Mouse (Mus musculus) MEL (cell line): ENCODE data around the gene Lrrtm3. TPM values are rescaled to one million over a fixed set of nuclear protein-coding genes. Genes with fewer than 3 reads are reported as not detected.

Source experiments
- DNase-seq: peaks from one replicate; pipeline ENCODE4 v3.0.0; 2011; ENCODE audit warnings: low read depth, low spot score
- H3K27ac ChIP-seq: 2 replicates; pipeline ENCODE4 v1.5.1; 2012; ENCODE audit warnings: low read depth, mild to moderate bottlenecking, control low read depth, low read length, moderate library complexity; ENCODE audit not compliant: control insufficient read depth
- H3K27me3 ChIP-seq, 2 experiments: fragments of 150-350 bp in 1 of 2; sonication (generic) in 1 of 2; 2 replicates each; pipeline ENCODE4 v1.6.1; 2012; ENCODE audit warnings: low read length in 2 of 2, mild to moderate bottlenecking in 2 of 2, improper control_type of control experiment in 1 of 2, moderate library complexity in 1 of 2; ENCODE audit not compliant: insufficient read depth in 2 of 2, control insufficient read depth in 1 of 2
- H3K36me3 ChIP-seq, 2 experiments: 2 replicates each; pipeline ENCODE4 v1.6.1; 2012 to 2014; ENCODE audit warnings: low read length in 2 of 2, improper control_type of control experiment in 1 of 2, inconsistent platforms in 1 of 2, mild to moderate bottlenecking in 1 of 2; ENCODE audit not compliant: insufficient read depth in 2 of 2, control insufficient read depth in 1 of 2
- H3K4me1 ChIP-seq, 2 experiments: fragments of 150-350 bp in 1 of 2; sonication (generic) in 1 of 2; 2 replicates each; pipeline ENCODE4 v1.6.1; 2012; ENCODE audit warnings: low read length in 2 of 2, improper control_type of control experiment in 1 of 2, mild to moderate bottlenecking in 1 of 2; ENCODE audit not compliant: insufficient read depth in 2 of 2, control insufficient read depth in 1 of 2
- H3K4me3 ChIP-seq, 2 experiments: fragments of 150-350 bp in 1 of 2; sonication (generic) in 1 of 2; 2 replicates each; pipeline ENCODE4 v1.5.1; 2012; ENCODE audit warnings: low read depth in 2 of 2, low read length in 2 of 2, mild to moderate bottlenecking in 2 of 2, moderate library complexity in 2 of 2, control low read depth in 1 of 2, improper control_type of control experiment in 1 of 2; ENCODE audit not compliant: control insufficient read depth in 1 of 2, insufficient read depth in 1 of 2
- H3K79me2 ChIP-seq: 2 replicates; pipeline ENCODE4 v1.6.1; 2012; ENCODE audit warnings: mild to moderate bottlenecking, low read length, moderate library complexity; ENCODE audit not compliant: control insufficient read depth, poor library complexity, insufficient read depth
- H3K9ac ChIP-seq: 2 replicates; pipeline ENCODE4 v1.6.1; 2012; ENCODE audit warnings: low read depth, mild to moderate bottlenecking, control low read depth, low read length, moderate library complexity; ENCODE audit not compliant: control insufficient read depth, poor library complexity, severe bottlenecking
- H3K9me3 ChIP-seq: fragments of 150-350 bp; sonication (generic); replicated peaks from 2 replicates; pipeline ENCODE4 v1.6.1; 2012; ENCODE audit warnings: mild to moderate bottlenecking, low read length, improper control_type of control experiment, moderate library complexity; ENCODE audit not compliant: insufficient read depth
- BHLHE40 ChIP-seq: IDR thresholded peaks from 2 replicates; pipeline ENCODE4 v1.6.1; 2012; ENCODE audit warnings: low read depth, mild to moderate bottlenecking, inconsistent platforms, low read length, improper control_type of control experiment, borderline replicate concordance
- CHD2 ChIP-seq: IDR thresholded peaks from 2 replicates; pipeline ENCODE4 v1.6.1; 2011; ENCODE audit warnings: low read length, improper control_type of control experiment
- E2F4 ChIP-seq: IDR thresholded peaks from 2 replicates; pipeline ENCODE4 v1.6.1; 2011; ENCODE audit warnings: low read depth, low read length, improper control_type of control experiment, borderline replicate concordance
- ELF1 ChIP-seq: IDR thresholded peaks from 2 replicates; pipeline ENCODE4 v1.6.1; 2014; ENCODE audit warnings: low read depth, mild to moderate bottlenecking, inconsistent platforms, low read length, improper control_type of control experiment, moderate library complexity
- EP300 ChIP-seq, 2 experiments: IDR thresholded peaks; 2 replicates each; pipeline ENCODE4 v1.6.1; 2011; ENCODE audit warnings: improper control_type of control experiment in 2 of 2, low read length in 2 of 2, low read depth in 1 of 2, mild to moderate bottlenecking in 1 of 2
- ETS1 ChIP-seq: IDR thresholded peaks from 2 replicates; pipeline ENCODE4 v1.6.1; 2012; ENCODE audit warnings: low read depth, mild to moderate bottlenecking, inconsistent platforms, low read length, improper control_type of control experiment, moderate library complexity
- GABPA ChIP-seq: IDR thresholded peaks from 2 replicates; pipeline ENCODE4 v1.6.1; 2012; ENCODE audit warnings: low read depth, mild to moderate bottlenecking, inconsistent platforms, low read length, improper control_type of control experiment, moderate library complexity
- JUND ChIP-seq: IDR thresholded peaks from 2 replicates; pipeline ENCODE4 v1.6.1; 2011; ENCODE audit warnings: low read depth, mild to moderate bottlenecking, improper control_type of control experiment, low read length
- MAZ ChIP-seq: IDR thresholded peaks from 2 replicates; pipeline ENCODE4 v1.6.1; 2012; ENCODE audit warnings: low read depth, mild to moderate bottlenecking, inconsistent platforms, low read length, improper control_type of control experiment
- MEF2A ChIP-seq: IDR thresholded peaks from 2 replicates; pipeline ENCODE4 v1.6.1; 2014; ENCODE audit warnings: low read depth, mild to moderate bottlenecking, inconsistent platforms, low read length, improper control_type of control experiment; ENCODE audit not compliant: poor library complexity, insufficient replicate concordance, severe bottlenecking; ENCODE audit errors: extremely low read depth
- MYB ChIP-seq: IDR thresholded peaks from 2 replicates; pipeline ENCODE4 v1.6.1; 2011; ENCODE audit warnings: mild to moderate bottlenecking, low read depth, low read length, improper control_type of control experiment
- RCOR1 ChIP-seq: IDR thresholded peaks from 2 replicates; pipeline ENCODE4 v1.6.1; 2012; ENCODE audit warnings: low read depth, mild to moderate bottlenecking, inconsistent platforms, low read length, improper control_type of control experiment
- SMC3 ChIP-seq: IDR thresholded peaks from 2 replicates; pipeline ENCODE4 v1.6.1; 2011; ENCODE audit warnings: low read depth, low read length, improper control_type of control experiment
- TAL1 ChIP-seq: IDR thresholded peaks from 2 replicates; pipeline ENCODE4 v1.6.1; 2012; ENCODE audit warnings: mild to moderate bottlenecking, inconsistent platforms, low read length, moderate library complexity, mixed read lengths
- TBP ChIP-seq: IDR thresholded peaks from 2 replicates; pipeline ENCODE4 v1.8.0; 2011; ENCODE audit warnings: low read depth, low read length, improper control_type of control experiment
- TCF12 ChIP-seq: IDR thresholded peaks from 2 replicates; pipeline ENCODE4 v1.6.1; 2014; ENCODE audit warnings: low read depth, mild to moderate bottlenecking, inconsistent platforms, low read length, improper control_type of control experiment, moderate library complexity
- USF1 ChIP-seq: IDR thresholded peaks from 2 replicates; pipeline ENCODE4 v1.6.1; 2014; ENCODE audit warnings: low read depth, mild to moderate bottlenecking, inconsistent platforms, low read length, improper control_type of control experiment, moderate library complexity
- ZC3H11A ChIP-seq: IDR thresholded peaks from 2 replicates; pipeline ENCODE4 v1.6.1; 2012; ENCODE audit warnings: low read depth, mild to moderate bottlenecking, inconsistent platforms, low read length, improper control_type of control experiment
- ZMIZ1 ChIP-seq: IDR thresholded peaks from 2 replicates; pipeline ENCODE4 v1.6.1; 2012; ENCODE audit warnings: low read depth, mild to moderate bottlenecking, inconsistent platforms, low read length, improper control_type of control experiment, moderate library complexity
- ZNF384 ChIP-seq: IDR thresholded peaks from 2 replicates; pipeline ENCODE4 v1.6.1; 2012; ENCODE audit warnings: low read depth, mild to moderate bottlenecking, inconsistent platforms, low read length, improper control_type of control experiment
- polyA plus RNA-seq, 2 experiments: library from polyadenylated mRNA; stranded (reverse) in 1 of 2; unstranded in 1 of 2; fragments of >175 nt in 1 of 2; fragments of >200 nt in 1 of 2; gene quantifications; 2 replicates each; pipeline versions ENCODE4 v1.2.1 to v1.2.4; 2012; ENCODE audit warnings: low replicate concordance in 2 of 2, low read depth in 1 of 2; ENCODE audit not compliant: insufficient read length in 2 of 2, insufficient read depth in 1 of 2, missing spikeins in 1 of 2
- total RNA-seq: library from RNA; depleted of rRNA; stranded (reverse); fragments of 300-350 nt; gene quantifications from 2 replicates; pipeline ENCODE4 v1.2.3, GENCODE M21; 2012

Lrrtm3 gene
- total and polyA plus RNA-seq, 3 experiments: not detected

- no peak for TF ChIP-seq TAL1
- TF ChIP-seq E2F4: no peak
- no peak for TF ChIP-seq BHLHE40
- no peak for TF ChIP-seq ZMIZ1
- TF ChIP-seq CHD2: no peak
- no peak for TF ChIP-seq ZNF384
- no peak for TF ChIP-seq MAZ
- no peak for TF ChIP-seq ETS1
- no peak for TF ChIP-seq EP300 (IDR thresholded peaks at IDR 0.05; ENCODE audit: low read depth in 1 of 2, low read length in 2 of 2)
- no peak for TF ChIP-seq MYB
- no peak for TF ChIP-seq ZC3H11A
- TF ChIP-seq JUND: no peak
- TF ChIP-seq ELF1: no peak
- TF ChIP-seq GABPA: no peak
- TF ChIP-seq TBP: no peak
- TF ChIP-seq RCOR1: no peak
- TF ChIP-seq SMC3: no peak
- no peaks in the 10 kb centered on the region for H3K27me3 ChIP-seq
- H3K9me3 ChIP-seq: no peaks in the 10 kb centered on the region
- no peak for DNase-seq
- H3K36me3 ChIP-seq: no peaks in the 10 kb centered on the region
- no peak overlapping the region for H3K27ac ChIP-seq
- no peak overlapping the region for H3K9ac ChIP-seq
- no peaks in the 10 kb centered on the region for H3K79me2 ChIP-seq
- H3K4me3 ChIP-seq: no peak overlapping the region
- H3K4me1 ChIP-seq: no peaks in the 10 kb centered on the region
Measured at GRCm38 (mm10) chr10:64096532-64096931, 6.5 kb upstream of the Lrrtm3 start.

GRCm38 (mm10) chr10:64088774-64089460 lies 1.2 kb downstream of the Lrrtm3 start:
- no peak for TF ChIP-seq USF1
- no peak for TF ChIP-seq ZC3H11A
- no peak for TF ChIP-seq SMC3
- no peak for TF ChIP-seq MEF2A
- TF ChIP-seq TAL1: no peak
- TF ChIP-seq TCF12: no peak
- H3K4me1 ChIP-seq: no peaks in the 10 kb centered on the region
- no peak overlapping the region for H3K9ac ChIP-seq
- DNase-seq: no peak
- H3K36me3 ChIP-seq: no peaks in the 10 kb centered on the region
- H3K79me2 ChIP-seq: no peaks in the 10 kb centered on the region
- H3K4me3 ChIP-seq: no peak overlapping the region
- no peaks in the 10 kb centered on the region for H3K9me3 ChIP-seq
- H3K27me3 ChIP-seq: no peaks in the 10 kb centered on the region
- H3K27ac ChIP-seq: no peak overlapping the region
